Mouse (Mus musculus) kidney, adult 2 months (tissue): ENCODE data around the gene Gm26620. TPM values are rescaled to one million over a fixed set of nuclear protein-coding genes. Genes with fewer than 3 reads are reported as not detected.
A peak's percentile ranks its signal among the peaks of the same experiment; 100 is the strongest.

ENCODE experiments used
- DNase-seq: peaks from one replicate; pipeline ENCODE4 v3.0.0; 2021
- H3K27ac ChIP-seq: fragments of 200-500 bp; 2 replicates; pipeline ENCODE4 v1.5.1; 2012; ENCODE audit warnings: low read depth, low read length, control low read depth, inconsistent platforms; ENCODE audit not compliant: insufficient read depth
- H3K27me3 ChIP-seq: fragments of 200-500 bp; replicated peaks from 2 replicates; pipeline ENCODE4 v1.6.1; 2012; ENCODE audit warnings: mild to moderate bottlenecking, moderate library complexity, low read length, inconsistent platforms; ENCODE audit not compliant: control insufficient read depth, insufficient read depth
- H3K36me3 ChIP-seq: fragments of 200-500 bp; 2 replicates; pipeline ENCODE4 v1.6.1; 2012; ENCODE audit warnings: mild to moderate bottlenecking, moderate library complexity, low read length, inconsistent platforms; ENCODE audit not compliant: control insufficient read depth, insufficient read depth
- H3K4me1 ChIP-seq: fragments of 200-500 bp; 2 replicates; pipeline ENCODE4 v1.6.1; 2011; ENCODE audit warnings: low read length; ENCODE audit not compliant: control insufficient read depth, insufficient read depth
- H3K4me3 ChIP-seq: fragments of 200-500 bp; 2 replicates; pipeline ENCODE4 v1.5.1; 2011; ENCODE audit warnings: mild to moderate bottlenecking, low read depth, low read length, control low read depth; ENCODE audit not compliant: insufficient read depth
- CTCF ChIP-seq: fragments of 200-500 bp; conservative IDR thresholded peaks from 2 replicates; pipeline ENCODE4 v1.5.1; 2011; ENCODE audit warnings: low read depth, mild to moderate bottlenecking, control low read depth, low read length, moderate library complexity, mixed read lengths; ENCODE audit not compliant: insufficient read depth, insufficient read length
- POLR2A ChIP-seq: fragments of 200-500 bp; IDR thresholded peaks from one replicate; pipeline ENCODE4 v1.6.1; 2011; ENCODE audit warnings: low read depth, low read length, control low read depth
- WGBS: fragments of 180-500 bp; shearing (Covaris S2); methylation state at CpG from one replicate; pipeline ENCODE4 v1.1.7; 2018; 5-methylcytosine and 5-hydroxymethylcytosine counted together
- polyA plus RNA-seq: library from polyadenylated mRNA; depleted of rRNA; stranded (reverse); fragments of >200 nt; gene quantifications from 2 replicates; pipeline ENCODE4 v1.2.3, GENCODE M21; 2012

The Gm26620 gene
- polyA plus RNA-seq, 1 experiment, result 0.75 TPM

DNA sequence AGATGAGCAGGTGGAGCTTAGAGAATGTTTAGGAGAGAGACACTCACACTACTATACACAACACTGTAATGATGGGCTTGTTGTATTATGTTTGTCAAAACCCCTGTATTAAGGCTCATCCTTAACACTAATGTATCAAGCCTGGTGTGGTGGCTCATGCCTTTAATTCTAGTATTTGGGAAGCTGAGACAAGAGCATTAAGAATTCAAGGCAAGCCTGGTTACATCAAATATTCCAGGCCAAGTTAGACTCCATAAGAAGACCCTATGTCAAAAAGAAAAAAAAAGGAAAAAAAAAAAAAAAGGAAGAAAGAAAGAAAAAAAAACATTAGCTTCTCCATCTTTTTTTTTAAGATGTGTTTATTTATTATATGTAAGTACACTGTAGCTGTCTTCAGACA, 20.6 kb upstream of the Gm26620 start:
- H3K27ac ChIP-seq, result no peak overlapping the region
- no peaks in the 10 kb centered on the region for H3K36me3 ChIP-seq
- H3K4me3 ChIP-seq, result no peak overlapping the region
- no peak for DNase-seq
- 0 out of 2 replicates have a peak, but pooled peaks cover 4% of the 10 kb centered on the region for H3K4me1 ChIP-seq
- TF ChIP-seq CTCF (no peak), POLR2A (no peak)
- H3K27me3 ChIP-seq, result no peaks in the 10 kb centered on the region

DNA sequence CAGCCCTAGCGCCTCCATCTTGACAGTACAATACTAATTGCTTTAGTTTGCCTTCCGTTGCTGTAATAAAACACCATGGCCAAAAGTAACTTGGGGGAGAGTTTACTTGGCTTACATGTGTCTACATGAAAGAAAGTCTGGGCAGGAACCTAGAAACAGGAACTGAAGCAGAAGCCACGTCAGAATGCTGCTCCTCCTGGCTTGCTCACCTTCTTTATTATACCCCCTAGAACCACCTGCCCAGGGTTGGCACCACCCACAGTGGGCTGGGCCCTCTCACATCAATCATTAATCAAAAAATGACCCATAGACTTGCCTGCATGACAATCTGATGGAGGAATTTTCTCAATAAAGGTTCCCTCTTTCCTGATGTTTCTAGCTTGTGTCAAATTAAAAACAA, 20.1 kb upstream of the Gm26620 start:
- Histone ChIP-seq H3K27ac (no peak overlapping the region), H3K27me3 (no peaks in the 10 kb centered on the region)
- 56% methylated on average over 3 of the region's 3 CpGs for WGBS

DNA sequence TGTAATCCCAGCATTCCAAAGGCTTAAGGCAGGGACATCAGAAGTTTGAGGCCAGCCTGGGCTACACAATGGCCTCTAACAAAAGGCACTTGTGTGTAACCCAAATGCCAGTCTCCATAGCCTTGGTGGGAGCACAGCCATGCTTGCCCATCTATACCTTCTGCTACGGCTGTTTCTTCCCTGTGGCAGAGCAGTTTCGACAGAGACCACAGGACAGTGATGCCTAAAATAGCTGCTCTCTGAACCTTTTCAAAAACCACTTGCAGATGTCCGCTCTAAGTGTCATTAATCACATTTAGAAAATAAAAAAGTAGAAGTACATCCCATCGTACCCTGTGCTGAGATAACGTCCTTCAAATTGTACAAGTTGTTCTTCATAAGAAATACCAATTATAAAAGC, 19.5 kb upstream of the Gm26620 start:
- Histone ChIP-seq H3K4me1 (0 out of 2 replicates have a peak, but pooled peaks cover 4% of the 10 kb centered on the region), H3K36me3 (no peaks in the 10 kb centered on the region), H3K27me3 (no peaks in the 10 kb centered on the region), H3K27ac (no peak overlapping the region), H3K4me3 (no peak overlapping the region)
- 63% methylated on average over 5 of the region's 5 CpGs for WGBS
- no peak for TF ChIP-seq CTCF
- TF ChIP-seq POLR2A, result no peak
- DNase-seq, result no peak

More for the DNA sequence above, 20.1 kb upstream of the Gm26620 start:
- Histone ChIP-seq H3K4me1 (0 out of 2 replicates have a peak, but pooled peaks cover 4% of the 10 kb centered on the region), H3K4me3 (no peak overlapping the region), H3K36me3 (no peaks in the 10 kb centered on the region)
- peak; percentile 50 for DNase-seq
- no peak for TF ChIP-seq CTCF
- no peak for TF ChIP-seq POLR2A

DNA sequence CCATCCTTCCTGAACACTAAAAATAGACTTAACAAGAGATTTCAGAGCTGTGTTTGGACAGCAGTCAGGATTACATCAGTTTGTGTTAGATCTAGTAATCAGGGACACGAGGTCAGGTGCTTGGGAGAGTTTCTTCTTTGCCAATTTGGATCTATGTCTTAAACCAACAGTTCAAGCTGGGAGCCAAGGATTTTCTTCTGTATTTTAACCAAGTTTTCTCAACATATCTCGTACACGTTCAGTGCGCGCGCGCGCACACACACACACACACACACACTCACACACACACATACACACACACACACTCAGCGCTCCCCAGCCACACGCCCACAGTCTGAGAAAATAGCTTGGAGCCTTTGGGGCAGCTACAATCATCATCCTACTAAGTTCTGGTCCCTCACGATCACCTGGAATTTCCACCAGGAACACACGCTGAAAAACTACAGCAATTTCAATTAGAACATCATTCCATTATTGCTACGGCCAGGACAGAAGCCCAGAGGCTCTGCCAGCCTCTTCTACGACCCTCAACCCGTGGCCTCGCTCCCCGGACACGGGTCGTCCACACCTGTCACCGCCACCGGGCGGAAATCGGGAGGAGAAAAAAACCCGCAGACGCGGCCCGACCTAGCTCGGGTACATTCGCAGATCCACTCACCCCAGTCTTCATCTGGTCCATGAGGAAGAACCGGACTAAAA, 17.7 kb upstream of the Gm26620 start:
- H3K27me3 ChIP-seq, result no peaks in the 10 kb centered on the region
- DNase-seq, result peak; percentile 28
- 1% methylated on average over 30 of the region's 30 CpGs for WGBS

DNA sequence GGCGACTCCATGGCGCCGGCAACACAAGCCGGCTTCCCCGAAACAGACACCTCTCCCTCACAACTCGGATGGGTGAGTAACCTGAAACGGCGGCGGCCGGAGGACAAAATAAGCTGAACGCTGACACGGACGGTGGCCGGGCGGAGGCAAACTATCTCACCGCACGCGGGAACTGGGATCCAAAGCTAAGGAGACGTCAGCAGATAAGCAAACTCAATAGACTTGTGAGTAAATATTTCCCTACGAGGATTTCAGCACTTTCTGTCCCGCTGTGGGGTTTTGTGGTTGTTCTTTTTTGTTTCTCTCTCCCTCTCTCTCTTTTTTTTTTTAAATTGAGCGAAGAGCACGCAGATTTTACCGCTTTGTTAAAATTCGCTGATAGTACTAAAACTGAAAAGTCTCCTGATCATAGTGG, 17.2 kb upstream of the Gm26620 start, which contains the start of gene Atf6:
Atf6 (minus strand) TSS at position 81 of the 415 bp plus-strand sequence.
- Histone ChIP-seq H3K27me3 (no peaks in the 10 kb centered on the region), H3K4me3 (peak within 1 kb of the TSS; percentile 98), H3K4me1 (0 out of 2 replicates have a peak, but pooled peaks cover 4% of the 10 kb centered on the region), H3K36me3 (no peaks in the 10 kb centered on the region), H3K27ac (peak within 1 kb of the TSS; percentile 59)
- DNase-seq, result peak; percentile 98
- TF ChIP-seq CTCF (no peak), POLR2A (no peak)
- WGBS, result under 1% methylated on average over 25 of the region's 25 CpGs

More for the DNA sequence above, 17.7 kb upstream of the Gm26620 start:
- no peak for TF ChIP-seq CTCF
- TF ChIP-seq POLR2A, result no peak
- Histone ChIP-seq H3K4me1 (0 out of 2 replicates have a peak, but pooled peaks cover 4% of the 10 kb centered on the region), H3K36me3 (no peaks in the 10 kb centered on the region), H3K27ac (peak overlapping the region; percentile 59), H3K4me3 (peak overlapping the region; percentile 98)

DNA sequence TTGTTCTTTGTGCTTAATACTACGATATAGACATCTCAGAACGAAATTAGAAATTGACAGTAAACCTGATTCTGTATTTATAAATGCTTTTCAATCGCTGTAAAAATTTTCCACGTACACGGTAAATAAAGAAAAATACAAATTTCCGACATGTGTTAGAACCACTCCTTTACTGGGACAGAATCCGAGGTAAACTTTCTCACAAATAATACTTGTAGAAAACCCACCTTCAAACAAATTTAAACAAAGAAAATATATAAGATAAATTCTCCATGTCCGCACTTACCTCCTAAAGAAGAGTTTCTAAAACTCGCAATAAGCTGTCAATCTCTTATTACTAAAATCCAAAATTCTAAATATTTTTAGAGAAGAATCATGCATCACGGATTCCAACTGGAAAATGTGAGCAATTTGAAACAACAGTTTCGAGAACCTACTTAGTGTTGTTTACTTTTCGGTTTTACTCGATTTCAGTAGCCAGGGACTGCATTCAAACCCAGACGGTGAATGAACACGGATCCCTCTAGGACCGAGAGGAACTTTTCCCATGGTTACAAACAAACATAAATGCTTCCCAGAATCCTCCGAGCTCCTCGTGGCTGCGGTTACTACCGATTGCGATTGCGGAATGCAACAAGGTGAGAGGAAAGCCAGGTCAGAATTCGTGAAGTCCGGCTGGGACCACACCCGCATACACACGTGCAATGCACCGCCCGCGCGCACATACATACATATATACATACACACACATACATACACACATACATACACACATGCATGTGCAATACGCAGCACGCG, 16.6 kb upstream of the Gm26620 start:
- TF ChIP-seq POLR2A (no peak), CTCF (no peak)
- WGBS, result under 1% methylated on average over 33 of the region's 33 CpGs
- H3K27ac ChIP-seq, result no peak overlapping the region
- H3K4me1 ChIP-seq, result peaks cover 4% of the 10 kb centered on the region; the same call in 1 of the 2 replicates
- peak overlapping the region; percentile 98 for H3K4me3 ChIP-seq
- no peaks in the 10 kb centered on the region for H3K36me3 ChIP-seq
- no peaks in the 10 kb centered on the region for H3K27me3 ChIP-seq
- peak; percentile 93 for DNase-seq

DNA sequence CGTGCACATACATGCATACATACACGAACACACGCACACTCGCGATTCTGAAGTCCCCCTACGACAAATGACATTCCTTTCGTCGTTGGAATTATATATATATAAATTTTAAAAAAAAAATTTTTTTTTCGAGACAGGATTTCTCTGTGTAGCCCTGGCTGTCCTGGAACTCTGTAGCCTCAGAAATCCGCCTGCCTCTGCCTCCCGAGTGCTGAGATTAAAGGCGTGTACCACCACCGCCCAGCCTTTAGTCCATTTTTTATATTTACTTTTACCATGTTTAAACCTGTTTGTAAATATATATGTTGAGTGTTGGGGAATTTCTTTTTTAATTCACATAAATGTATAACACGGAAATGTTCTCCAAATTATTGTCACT, 16.0 kb upstream of the Gm26620 start:
- Histone ChIP-seq H3K27ac (no peak overlapping the region), H3K27me3 (no peaks in the 10 kb centered on the region), H3K36me3 (no peaks in the 10 kb centered on the region), H3K4me1 (peaks cover 4% of the 10 kb centered on the region; the same call in 1 of the 2 replicates), H3K4me3 (peak overlapping the region; percentile 74)
- TF ChIP-seq POLR2A (no peak), CTCF (no peak)
- 13% methylated on average over 14 of the region's 14 CpGs for WGBS
- DNase-seq, result no peak
